Mouse (Mus musculus) neural tube, embryonic 12.5 days (tissue): ENCODE measurements around the gene Itga8. TPM values are rescaled to one million over a fixed set of nuclear protein-coding genes. Genes with fewer than 3 reads are reported as not detected.

ENCODE experiments used
- ATAC-seq: fragments of 200-750 bp; cut with Nextera tagmentation; 2 replicates; pipeline ENCODE4 v1.8.0; 2017; ENCODE audit warnings: low read depth, mild to moderate bottlenecking, moderate TSS enrichment, moderate library complexity; ENCODE audit not compliant: low FRiP score
- H3K27ac ChIP-seq: fragments of 300-500 bp; sonication (generic); 2 replicates; pipeline ENCODE4 v1.5.1; 2016
- H3K27me3 ChIP-seq: fragments of 300-500 bp; sonication (generic); replicated peaks from 2 replicates; pipeline ENCODE4 v1.6.1; 2016; ENCODE audit warnings: mild to moderate bottlenecking
- H3K36me3 ChIP-seq: fragments of 300-500 bp; sonication (generic); 2 replicates; pipeline ENCODE4 v1.6.1; 2016; ENCODE audit warnings: mild to moderate bottlenecking
- H3K4me1 ChIP-seq: fragments of 300-500 bp; sonication (generic); 2 replicates; pipeline ENCODE4 v1.6.1; 2016
- H3K4me2 ChIP-seq: fragments of 300-500 bp; sonication (generic); replicated peaks from 2 replicates; pipeline ENCODE4 v1.6.1; 2016; ENCODE audit warnings: mild to moderate bottlenecking
- H3K4me3 ChIP-seq: fragments of 300-500 bp; sonication (generic); 2 replicates; pipeline ENCODE4 v1.5.1; 2016
- H3K9ac ChIP-seq: fragments of 300-500 bp; sonication (generic); 2 replicates; pipeline ENCODE4 v1.6.1; 2016; ENCODE audit warnings: mild to moderate bottlenecking
- H3K9me3 ChIP-seq: fragments of 300-500 bp; sonication (generic); 2 replicates; pipeline ENCODE4 v1.6.1; 2016; ENCODE audit warnings: mild to moderate bottlenecking
- WGBS: fragments of 180-500 bp; shearing (Covaris S2); methylation state at CpG from one replicate; pipeline ENCODE4 v1.1.7; 2016; 5-methylcytosine and 5-hydroxymethylcytosine counted together
- polyA plus RNA-seq: library from polyadenylated mRNA; unstranded; fragments of >200 nt; fragmentation: Nextera tagmentation; extraction: Ambion mirVana; gene quantifications from 2 replicates; pipeline ENCODE4 v1.2.1, GENCODE M21; 2016

Itga8 gene
- polyA plus RNA-seq, 1 experiment from 2014 or later: 4.1 TPM

DNA sequence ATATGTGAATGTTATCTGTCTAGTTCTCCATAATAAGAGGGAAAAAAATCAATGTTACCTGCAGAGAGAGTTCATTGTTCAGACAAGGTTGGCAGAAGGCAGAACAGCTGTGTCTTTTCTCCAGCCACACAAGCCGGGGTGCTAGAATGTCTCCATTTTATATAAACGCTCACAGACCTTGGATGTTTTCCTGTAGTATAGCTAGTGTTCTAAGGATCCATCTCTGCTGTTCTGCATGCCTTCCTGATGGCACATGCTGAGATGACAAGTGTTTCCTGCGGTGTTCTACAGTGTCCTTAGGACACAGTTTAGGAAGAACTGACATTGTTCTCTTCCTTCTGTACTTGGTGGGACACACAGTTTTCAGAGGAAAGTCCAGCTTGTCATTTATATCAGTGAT lies 192.4 kb downstream of the Itga8 start:
- no peak overlapping the region for H3K27ac ChIP-seq
- ATAC-seq: no peak
- no peaks in the 10 kb centered on the region for H3K9me3 ChIP-seq
- no peaks in the 10 kb centered on the region for H3K27me3 ChIP-seq
- H3K4me2 ChIP-seq: no peak overlapping the region
- H3K36me3 ChIP-seq: no peaks in the 10 kb centered on the region
- WGBS: 85% methylated on average over 3 of the region's 3 CpGs
- no peaks in the 10 kb centered on the region for H3K4me1 ChIP-seq
- no peak overlapping the region for H3K9ac ChIP-seq
- H3K4me3 ChIP-seq: no peak overlapping the region

DNA sequence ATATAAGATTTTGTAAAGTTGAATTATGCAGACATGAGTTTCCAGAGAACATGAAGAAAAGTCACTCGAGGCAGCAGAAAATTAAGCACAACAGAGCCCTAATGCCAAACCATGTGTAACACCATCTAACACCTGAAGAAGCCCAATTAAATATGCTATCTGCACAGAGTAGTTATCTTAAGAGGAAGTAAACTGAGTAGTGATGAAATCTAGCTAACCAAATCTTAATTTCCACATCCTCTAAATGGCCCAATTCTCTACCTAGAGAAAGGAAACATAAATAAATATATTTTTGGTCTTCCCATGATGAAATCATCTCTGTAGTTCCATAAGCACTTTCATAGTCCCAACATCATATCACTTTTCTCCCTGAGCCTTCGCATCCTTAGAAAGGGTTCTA lies 193.4 kb downstream of the Itga8 start:
- no peaks in the 10 kb centered on the region for H3K4me1 ChIP-seq
- H3K9me3 ChIP-seq: no peaks in the 10 kb centered on the region
- no peaks in the 10 kb centered on the region for H3K27me3 ChIP-seq
- no peak for ATAC-seq
- WGBS: 84% methylated on average over 2 of the region's 2 CpGs
- no peak overlapping the region for H3K27ac ChIP-seq
- no peak overlapping the region for H3K4me2 ChIP-seq
- no peaks in the 10 kb centered on the region for H3K36me3 ChIP-seq
- no peak overlapping the region for H3K4me3 ChIP-seq
- no peak overlapping the region for H3K9ac ChIP-seq

DNA sequence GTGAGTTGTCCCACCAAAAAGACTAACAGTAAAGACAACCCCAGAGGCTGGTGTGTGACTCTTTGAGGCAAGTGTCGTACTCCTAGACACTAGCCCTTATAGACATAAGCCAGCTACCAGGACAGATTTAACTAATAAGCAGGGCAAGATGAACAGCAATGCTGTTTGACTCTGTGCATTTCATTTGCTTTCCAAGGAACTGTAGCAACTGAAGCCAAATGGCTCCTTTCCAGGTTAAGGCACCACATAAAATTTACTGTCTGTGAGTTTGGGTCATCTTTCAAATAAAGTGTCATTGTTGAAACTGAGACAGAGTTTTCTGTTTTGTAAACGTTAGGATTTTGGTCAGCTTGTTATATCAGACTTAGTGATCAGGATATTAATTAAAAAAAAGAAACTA lies 194.5 kb downstream of the Itga8 start:
- no peaks in the 10 kb centered on the region for H3K36me3 ChIP-seq
- no peak for ATAC-seq
- H3K4me2 ChIP-seq: no peak overlapping the region
- no peak overlapping the region for H3K9ac ChIP-seq
- no peaks in the 10 kb centered on the region for H3K4me1 ChIP-seq
- H3K4me3 ChIP-seq: no peak overlapping the region
- H3K27me3 ChIP-seq: no peaks in the 10 kb centered on the region
- H3K9me3 ChIP-seq: no peaks in the 10 kb centered on the region
- 76% methylated on average over 2 of the region's 2 CpGs for WGBS
- H3K27ac ChIP-seq: no peak overlapping the region

DNA sequence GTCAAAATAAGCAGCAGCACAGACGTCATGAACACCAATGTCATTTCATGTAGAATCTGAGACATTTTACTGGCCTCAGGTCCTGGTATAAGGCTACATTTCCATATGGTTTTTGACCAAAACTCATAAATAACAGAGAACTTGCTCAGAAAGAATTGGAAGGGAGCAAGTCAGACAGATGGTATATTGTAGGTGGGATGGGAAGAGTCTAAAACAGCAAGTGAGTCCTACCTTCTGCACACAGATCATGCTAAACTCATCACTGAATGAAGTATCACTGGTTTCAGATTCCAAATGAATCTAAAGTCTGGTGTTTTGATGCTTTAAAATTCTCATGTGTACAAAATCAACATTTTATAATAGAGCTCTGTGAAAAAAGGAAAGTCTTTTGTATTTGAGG lies 198.5 kb downstream of the Itga8 start:
- Histone ChIP-seq H3K27ac (no peak overlapping the region), H3K4me2 (no peak overlapping the region), H3K36me3 (no peaks in the 10 kb centered on the region), H3K4me1 (no peaks in the 10 kb centered on the region), H3K4me3 (no peak overlapping the region), H3K9ac (no peak overlapping the region), H3K9me3 (no peaks in the 10 kb centered on the region), H3K27me3 (no peaks in the 10 kb centered on the region)
- ATAC-seq: no peak
- 83% methylated on average over 1 of the region's 1 CpGs for WGBS

DNA sequence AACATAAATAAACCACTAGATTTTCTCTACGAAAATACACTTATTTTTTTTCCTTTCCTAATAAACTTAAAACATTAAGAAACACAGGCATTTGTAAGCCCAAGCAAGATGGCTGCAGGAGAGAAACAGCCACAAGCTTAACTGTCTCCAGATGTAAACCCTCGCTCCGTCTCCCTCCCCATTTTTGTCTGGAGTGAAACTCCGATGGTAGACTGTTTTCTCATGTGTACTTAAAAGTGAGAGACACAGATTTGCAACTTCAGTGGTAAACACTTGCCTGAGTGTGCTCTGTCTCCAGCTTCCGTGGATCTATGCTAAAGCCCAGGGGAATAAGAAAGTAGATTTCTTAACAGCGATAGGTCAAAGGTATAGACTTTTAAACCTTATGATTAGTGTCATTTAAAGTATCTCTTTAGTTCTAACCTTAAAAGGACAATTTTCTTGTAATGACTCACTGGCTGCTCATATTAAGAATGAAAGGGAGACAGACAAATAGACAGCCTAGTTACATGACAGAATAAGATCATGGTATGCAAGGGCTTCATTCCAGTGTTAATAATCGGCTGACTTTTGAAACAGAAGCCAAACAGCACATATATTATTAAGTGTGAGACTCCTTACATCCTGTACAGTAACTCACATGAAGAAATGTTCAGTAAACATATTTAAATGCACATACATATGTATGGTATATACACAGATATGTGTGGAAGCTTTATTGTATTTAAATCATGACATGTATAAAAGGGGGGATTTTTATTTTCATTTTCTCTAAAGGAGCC lies 209.3 kb downstream of the Itga8 start:
- Histone ChIP-seq H3K4me1 (no peaks in the 10 kb centered on the region), H3K36me3 (no peaks in the 10 kb centered on the region), H3K4me2 (no peak overlapping the region), H3K27me3 (no peaks in the 10 kb centered on the region), H3K4me3 (no peak overlapping the region), H3K9ac (no peak overlapping the region), H3K27ac (no peak overlapping the region), H3K9me3 (no peaks in the 10 kb centered on the region)
- 75% methylated on average over 7 of the region's 7 CpGs for WGBS
- no peak for ATAC-seq

DNA sequence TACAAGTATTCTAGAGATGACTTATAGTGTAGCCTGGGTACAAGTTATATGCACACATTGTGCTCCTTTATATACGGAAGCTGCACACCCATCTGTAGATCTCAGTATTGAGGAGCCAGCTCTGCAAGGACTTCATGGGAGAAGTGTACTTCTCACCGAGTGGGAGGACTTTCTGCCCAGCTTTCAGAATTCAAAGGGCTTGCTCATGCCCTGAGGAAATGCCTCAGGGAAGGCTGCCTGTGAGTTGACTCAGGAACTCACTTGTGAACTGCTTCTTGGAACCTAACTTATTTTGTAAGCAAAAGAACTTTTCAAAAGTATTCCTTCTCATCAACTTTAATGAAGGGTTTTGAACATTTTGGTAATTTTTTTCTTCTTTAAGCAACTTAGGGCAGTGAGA lies 210.7 kb downstream of the Itga8 start:
- H3K4me1 ChIP-seq: no peaks in the 10 kb centered on the region
- no peak for ATAC-seq
- H3K27me3 ChIP-seq: no peaks in the 10 kb centered on the region
- no peaks in the 10 kb centered on the region for H3K9me3 ChIP-seq
- H3K36me3 ChIP-seq: no peaks in the 10 kb centered on the region
- no peak overlapping the region for H3K4me2 ChIP-seq
- H3K4me3 ChIP-seq: no peak overlapping the region
- H3K9ac ChIP-seq: no peak overlapping the region
- H3K27ac ChIP-seq: no peak overlapping the region
- WGBS: 76% methylated on average over 2 of the region's 2 CpGs

DNA sequence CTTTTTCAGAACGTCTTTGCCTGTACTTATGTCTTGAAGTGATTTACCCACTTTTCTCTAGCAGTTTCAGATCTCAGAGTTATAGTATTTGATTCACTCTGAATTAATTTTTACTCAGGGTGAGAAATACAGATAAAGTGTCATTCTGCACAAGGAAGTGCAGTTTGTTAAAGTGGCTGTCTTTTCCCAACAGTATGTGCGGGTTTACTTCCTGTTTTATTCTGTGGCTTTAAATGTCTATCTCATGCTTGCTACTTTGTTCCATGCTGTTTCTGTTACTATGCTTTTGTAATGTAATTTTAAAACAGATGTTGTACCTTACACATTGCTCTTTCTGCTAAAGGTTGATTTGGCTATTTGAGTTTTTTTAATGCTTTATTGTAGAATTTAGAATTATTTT lies 216.2 kb downstream of the Itga8 start:
- Histone ChIP-seq H3K4me2 (no peak overlapping the region), H3K4me3 (no peak overlapping the region), H3K9me3 (no peaks in the 10 kb centered on the region), H3K27me3 (no peaks in the 10 kb centered on the region), H3K4me1 (no peaks in the 10 kb centered on the region), H3K27ac (no peak overlapping the region), H3K9ac (no peak overlapping the region), H3K36me3 (no peaks in the 10 kb centered on the region)
- WGBS: 93% methylated on average over 2 of the region's 2 CpGs
- no peak for ATAC-seq

DNA sequence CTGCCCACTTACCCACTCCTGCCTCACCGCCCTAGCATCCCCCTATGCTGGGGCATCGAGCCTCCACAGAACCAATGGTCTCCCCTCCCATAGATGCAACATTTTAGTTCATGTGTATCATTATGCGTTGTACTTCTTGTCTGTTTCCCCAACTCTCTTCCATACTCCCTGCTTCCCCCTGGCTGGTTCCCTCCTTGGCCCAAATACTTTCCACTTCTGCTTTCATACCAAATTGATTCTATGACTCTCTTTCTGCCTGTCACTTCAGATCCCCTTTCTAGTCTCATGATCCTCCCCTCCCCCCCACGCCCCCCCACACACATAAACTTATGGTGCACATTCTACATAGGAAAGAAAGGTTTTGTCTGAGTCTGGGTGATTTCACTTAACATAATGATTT lies 217.4 kb downstream of the Itga8 start:
- Histone ChIP-seq H3K4me2 (no peak overlapping the region), H3K4me3 (no peak overlapping the region), H3K4me1 (no peaks in the 10 kb centered on the region), H3K27me3 (no peaks in the 10 kb centered on the region), H3K9ac (no peak overlapping the region), H3K27ac (no peak overlapping the region), H3K9me3 (no peaks in the 10 kb centered on the region), H3K36me3 (no peaks in the 10 kb centered on the region)
- ATAC-seq: no peak
- WGBS: 87% methylated on average over 4 of the region's 4 CpGs

DNA sequence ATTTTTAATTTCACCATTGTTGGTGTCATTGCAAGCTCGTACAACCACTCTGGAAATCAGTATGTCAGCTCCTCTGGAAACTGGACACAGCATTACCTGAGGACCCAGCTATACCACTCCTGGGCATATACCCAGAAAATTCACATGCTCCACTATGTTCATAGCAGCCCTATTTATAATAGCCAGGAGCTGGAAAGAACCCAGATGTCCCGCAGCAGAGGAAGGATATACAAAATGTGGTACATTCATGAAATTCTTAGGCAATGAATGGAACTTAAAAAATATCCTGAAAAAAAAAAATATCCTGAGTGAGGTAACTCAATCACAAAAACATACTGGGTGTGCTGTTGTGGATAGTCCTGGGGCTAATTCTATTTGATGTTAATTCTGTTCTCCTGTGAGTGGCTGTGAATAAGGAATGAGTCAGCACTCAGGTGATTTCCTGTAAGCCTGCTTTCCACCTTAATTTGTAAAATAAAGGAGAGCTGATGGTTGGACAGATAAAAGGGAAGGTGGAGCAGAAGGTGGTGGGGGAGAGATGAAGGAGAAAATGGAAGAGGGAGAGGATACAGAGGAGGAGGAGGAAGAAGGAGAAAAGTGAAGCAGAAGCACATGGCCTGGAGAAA lies 224.3 kb downstream of the Itga8 start:
- 90% methylated on average over 2 of the region's 2 CpGs for WGBS
- no peaks in the 10 kb centered on the region for H3K9me3 ChIP-seq
- ATAC-seq: no peak
- no peak overlapping the region for H3K4me2 ChIP-seq
- no peaks in the 10 kb centered on the region for H3K4me1 ChIP-seq
- H3K9ac ChIP-seq: no peak overlapping the region
- no peaks in the 10 kb centered on the region for H3K27me3 ChIP-seq
- no peak overlapping the region for H3K4me3 ChIP-seq
- no peaks in the 10 kb centered on the region for H3K36me3 ChIP-seq
- H3K27ac ChIP-seq: no peak overlapping the region

DNA sequence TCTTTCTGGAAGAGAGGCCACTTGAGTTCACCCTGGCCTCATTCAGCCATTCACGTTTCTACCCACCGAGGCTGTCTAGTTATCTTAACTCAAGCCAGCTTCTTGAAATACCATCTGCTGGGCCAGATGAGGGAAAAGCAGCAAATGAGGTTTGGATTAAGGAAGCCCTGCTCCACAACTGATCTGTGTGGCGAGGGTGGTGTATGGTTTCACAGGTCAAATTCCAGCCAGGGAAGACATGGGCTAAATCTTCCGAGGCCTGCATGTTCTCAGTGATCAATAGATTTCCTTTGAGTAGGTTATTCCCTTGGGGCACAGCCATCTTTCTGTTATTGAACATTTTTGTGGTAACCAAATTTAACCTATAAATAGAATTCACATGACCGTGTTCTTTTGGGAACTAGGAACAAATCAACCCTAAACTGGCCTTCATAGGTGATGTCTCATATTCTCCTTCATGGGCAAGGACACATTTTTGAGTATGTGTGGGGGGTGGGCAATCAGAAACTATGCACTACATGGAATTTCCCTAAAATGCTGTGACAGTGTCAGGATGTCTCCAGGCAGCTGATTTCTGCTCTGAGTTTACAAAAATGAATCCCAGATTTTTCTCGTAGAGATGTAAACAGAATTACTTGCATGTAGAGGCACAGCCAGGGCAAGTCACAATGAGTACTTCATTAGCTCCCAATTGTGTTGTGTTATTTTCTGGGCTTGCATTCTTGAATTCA lies 235.9 kb downstream of the Itga8 start:
- ATAC-seq: no peak
- Histone ChIP-seq H3K27me3 (no peaks in the 10 kb centered on the region), H3K4me1 (no peaks in the 10 kb centered on the region), H3K9me3 (no peaks in the 10 kb centered on the region), H3K36me3 (no peaks in the 10 kb centered on the region), H3K4me3 (no peak overlapping the region), H3K27ac (no peak overlapping the region), H3K4me2 (no peak overlapping the region), H3K9ac (no peak overlapping the region)
- 78% methylated on average over 6 of the region's 6 CpGs for WGBS

DNA sequence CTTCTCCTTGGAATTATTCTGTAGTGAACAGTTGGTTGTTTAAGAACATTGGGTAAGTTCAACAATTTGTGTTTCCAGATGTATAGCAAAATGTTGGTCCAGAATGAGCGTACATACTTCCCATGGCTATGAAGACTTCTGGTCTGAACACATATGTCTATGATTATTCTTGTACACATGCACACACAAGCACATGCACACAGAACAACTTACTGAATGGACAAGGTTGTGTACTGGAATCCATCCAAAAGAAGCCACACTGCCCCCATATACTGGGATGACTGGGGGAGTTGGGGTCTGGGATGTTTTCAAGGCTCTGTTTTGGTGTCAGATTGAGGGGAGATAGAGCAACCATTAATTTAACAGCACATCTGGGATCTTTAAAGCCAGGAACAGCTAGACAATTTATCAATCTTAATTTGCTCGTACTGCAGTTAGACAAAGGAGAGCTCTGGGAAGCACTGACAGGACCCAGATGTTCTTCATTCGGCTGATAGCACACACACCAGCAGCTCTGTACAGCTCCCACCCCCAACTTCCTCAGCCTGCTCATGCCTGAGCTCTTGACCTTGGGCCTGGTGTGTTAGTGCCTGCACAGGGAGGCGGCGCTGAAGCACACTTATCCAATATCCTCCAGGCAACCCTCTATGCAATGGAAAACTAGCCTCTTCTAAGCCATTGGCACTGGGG lies 241.5 kb downstream of the Itga8 start:
- Histone ChIP-seq H3K4me2 (no peak overlapping the region), H3K27me3 (no peaks in the 10 kb centered on the region), H3K9ac (no peak overlapping the region), H3K9me3 (no peaks in the 10 kb centered on the region), H3K36me3 (no peaks in the 10 kb centered on the region), H3K4me3 (no peak overlapping the region), H3K4me1 (no peaks in the 10 kb centered on the region), H3K27ac (no peak overlapping the region)
- 67% methylated on average over 5 of the region's 5 CpGs for WGBS
- ATAC-seq: no peak
